ENCODE assay signal across 8 mouse cellular contexts in genomic region chr10:108300843-108301242, GRCm38 (mm10). TPM values are rescaled to one million over a fixed set of nuclear protein-coding genes. Genes with fewer than 3 reads are reported as not detected.
DNase-seq lines count a peak whose midpoint lies in the region; ATAC-seq lines count a peak whose summit lies in the region.

No protein-coding gene starts in this region.

- ATAC-seq in megakaryocyte progenitor cell, adult 5-6 weeks (replicated peaks; ENCODE audit: poor library complexity) = peak; percentile 98

- peak; percentile 77 to 91 for DNase-seq in adrenal gland, adult (ENCODE audit: inconsistent age in 2 of 2, low spot score in 1 of 2)
- DNase-seq in embryo, embryonic 10 days (ENCODE audit: low spot score) = peak; percentile 87
- DNase-seq in gastrocnemius, postnatal 10 days = peak; percentile 79
- DNase-seq in induced T-regulatory cell, adult 2 months (ENCODE audit: low read depth) = peak; percentile 83
- peak; percentile 42 to 69 for DNase-seq in left cerebral cortex, adult 8-10 months (ENCODE audit: low spot score in 2 of 2)
- DNase-seq in right cerebral cortex, postnatal 10 days (ENCODE audit: low spot score in 2 of 2) = peak; percentile 80 to 90
- peak; percentile 87 for DNase-seq in urinary bladder, postnatal 14 days (ENCODE audit: low spot score)

RNA-seq across cellular contexts. Expression of gene Pawr, which starts 31.1 kb away (rescaled TPM):
- 1 to 10 TPM; 1.7 to 2.2 TPM for total RNA-seq in gastrocnemius, postnatal 10 days (2021)
- total RNA-seq in left cerebral cortex, adult 8-10 months (2022) = 1 to 10 TPM; 2.2 to 3.4 (median 2.3) TPM
- 0.54 and 0.64 TPM in 2 replicates for total RNA-seq in megakaryocyte progenitor cell, adult 5-6 weeks (2015)
- total RNA-seq in megakaryocyte progenitor cell, adult 5-6 weeks (2017) = 0.17 TPM in 1 of 2 replicates, not detected in the other

Comparison
In these comparisons a context has a peak if more than half of its experiments do, and no peak if none do; other contexts are left out.
1. Peak in every context shown above with its lines: DNase-seq and ATAC-seq.